Mouse (Mus musculus) MEL (cell line): Measurements from ENCODE around the gene Gm15294. TPM values are rescaled to one million over a fixed set of nuclear protein-coding genes. Genes with fewer than 3 reads are reported as not detected.

Source experiments
- DNase-seq: peaks from one replicate; pipeline ENCODE4 v3.0.0; 2011; ENCODE audit warnings: low read depth, low spot score
- H3K27ac ChIP-seq: 2 replicates; pipeline ENCODE4 v1.5.1; 2012; ENCODE audit warnings: low read depth, mild to moderate bottlenecking, control low read depth, low read length, moderate library complexity; ENCODE audit not compliant: control insufficient read depth
- H3K27me3 ChIP-seq, 2 experiments: fragments of 150-350 bp in 1 of 2; sonication (generic) in 1 of 2; 2 replicates each; pipeline ENCODE4 v1.6.1; 2012; ENCODE audit warnings: low read length in 2 of 2, mild to moderate bottlenecking in 2 of 2, improper control_type of control experiment in 1 of 2, moderate library complexity in 1 of 2; ENCODE audit not compliant: insufficient read depth in 2 of 2, control insufficient read depth in 1 of 2
- H3K36me3 ChIP-seq, 2 experiments: 2 replicates each; pipeline ENCODE4 v1.6.1; 2012 to 2014; ENCODE audit warnings: low read length in 2 of 2, improper control_type of control experiment in 1 of 2, inconsistent platforms in 1 of 2, mild to moderate bottlenecking in 1 of 2; ENCODE audit not compliant: insufficient read depth in 2 of 2, control insufficient read depth in 1 of 2
- H3K4me1 ChIP-seq, 2 experiments: fragments of 150-350 bp in 1 of 2; sonication (generic) in 1 of 2; 2 replicates each; pipeline ENCODE4 v1.6.1; 2012; ENCODE audit warnings: low read length in 2 of 2, improper control_type of control experiment in 1 of 2, mild to moderate bottlenecking in 1 of 2; ENCODE audit not compliant: insufficient read depth in 2 of 2, control insufficient read depth in 1 of 2
- H3K4me3 ChIP-seq, 2 experiments: fragments of 150-350 bp in 1 of 2; sonication (generic) in 1 of 2; 2 replicates each; pipeline ENCODE4 v1.5.1; 2012; ENCODE audit warnings: low read depth in 2 of 2, low read length in 2 of 2, mild to moderate bottlenecking in 2 of 2, moderate library complexity in 2 of 2, control low read depth in 1 of 2, improper control_type of control experiment in 1 of 2; ENCODE audit not compliant: control insufficient read depth in 1 of 2, insufficient read depth in 1 of 2
- H3K79me2 ChIP-seq: 2 replicates; pipeline ENCODE4 v1.6.1; 2012; ENCODE audit warnings: mild to moderate bottlenecking, low read length, moderate library complexity; ENCODE audit not compliant: control insufficient read depth, poor library complexity, insufficient read depth
- H3K9ac ChIP-seq: 2 replicates; pipeline ENCODE4 v1.6.1; 2012; ENCODE audit warnings: low read depth, mild to moderate bottlenecking, control low read depth, low read length, moderate library complexity; ENCODE audit not compliant: control insufficient read depth, poor library complexity, severe bottlenecking
- H3K9me3 ChIP-seq: fragments of 150-350 bp; sonication (generic); replicated peaks from 2 replicates; pipeline ENCODE4 v1.6.1; 2012; ENCODE audit warnings: mild to moderate bottlenecking, low read length, improper control_type of control experiment, moderate library complexity; ENCODE audit not compliant: insufficient read depth
- BHLHE40 ChIP-seq: IDR thresholded peaks from 2 replicates; pipeline ENCODE4 v1.6.1; 2012; ENCODE audit warnings: low read depth, mild to moderate bottlenecking, inconsistent platforms, low read length, improper control_type of control experiment, borderline replicate concordance
- CHD1 ChIP-seq: IDR thresholded peaks from 2 replicates; pipeline ENCODE4 v1.6.1; 2012; ENCODE audit warnings: low read depth, mild to moderate bottlenecking, inconsistent platforms, low read length, improper control_type of control experiment
- CTCF ChIP-seq, 3 experiments: IDR thresholded peaks in 2 of 3; conservative IDR thresholded peaks in 1 of 3; 2 replicates each; pipeline ENCODE4 v1.5.1; 2011 to 2012; ENCODE audit warnings: low read length in 3 of 3, low read depth in 2 of 3, mild to moderate bottlenecking in 2 of 3, improper control_type of control experiment in 1 of 3, inconsistent platforms in 1 of 3, mixed read lengths in 1 of 3, moderate library complexity in 1 of 3; ENCODE audit not compliant: control insufficient read depth in 1 of 3, insufficient read depth in 1 of 3, poor library complexity in 1 of 3, severe bottlenecking in 1 of 3
- E2F4 ChIP-seq: IDR thresholded peaks from 2 replicates; pipeline ENCODE4 v1.6.1; 2011; ENCODE audit warnings: low read depth, low read length, improper control_type of control experiment, borderline replicate concordance
- EP300 ChIP-seq, 2 experiments: IDR thresholded peaks; 2 replicates each; pipeline ENCODE4 v1.6.1; 2011; ENCODE audit warnings: improper control_type of control experiment in 2 of 2, low read length in 2 of 2, low read depth in 1 of 2, mild to moderate bottlenecking in 1 of 2
- HCFC1 ChIP-seq: IDR thresholded peaks from 2 replicates; pipeline ENCODE4 v1.6.1; 2012; ENCODE audit warnings: low read depth, mild to moderate bottlenecking, inconsistent platforms, low read length, improper control_type of control experiment, moderate library complexity
- JUND ChIP-seq: IDR thresholded peaks from 2 replicates; pipeline ENCODE4 v1.6.1; 2011; ENCODE audit warnings: low read depth, mild to moderate bottlenecking, improper control_type of control experiment, low read length
- KAT2A ChIP-seq: conservative IDR thresholded peaks from 2 replicates; pipeline ENCODE4 v1.6.1; 2012; ENCODE audit warnings: low read depth, low read length, improper control_type of control experiment, inconsistent platforms
- MAFK ChIP-seq: IDR thresholded peaks from 2 replicates; pipeline ENCODE4 v1.6.1; 2011; ENCODE audit warnings: low read depth, mild to moderate bottlenecking, low read length, improper control_type of control experiment, borderline replicate concordance
- MAX ChIP-seq: IDR thresholded peaks from 2 replicates; pipeline ENCODE4 v1.6.1; 2011; ENCODE audit warnings: low read length, improper control_type of control experiment
- MEF2A ChIP-seq: IDR thresholded peaks from 2 replicates; pipeline ENCODE4 v1.6.1; 2014; ENCODE audit warnings: low read depth, mild to moderate bottlenecking, inconsistent platforms, low read length, improper control_type of control experiment; ENCODE audit not compliant: poor library complexity, insufficient replicate concordance, severe bottlenecking; ENCODE audit errors: extremely low read depth
- MYB ChIP-seq: IDR thresholded peaks from 2 replicates; pipeline ENCODE4 v1.6.1; 2011; ENCODE audit warnings: mild to moderate bottlenecking, low read depth, low read length, improper control_type of control experiment
- MYC ChIP-seq: IDR thresholded peaks from 2 replicates; pipeline ENCODE4 v1.6.1; 2011; ENCODE audit warnings: low read depth, mild to moderate bottlenecking, low read length, improper control_type of control experiment, moderate library complexity
- NELFE ChIP-seq: IDR thresholded peaks from 2 replicates; pipeline ENCODE4 v1.6.1; 2011; ENCODE audit warnings: low read depth, low read length, improper control_type of control experiment
- RCOR1 ChIP-seq: IDR thresholded peaks from 2 replicates; pipeline ENCODE4 v1.6.1; 2012; ENCODE audit warnings: low read depth, mild to moderate bottlenecking, inconsistent platforms, low read length, improper control_type of control experiment
- SIN3A ChIP-seq: IDR thresholded peaks from 2 replicates; pipeline ENCODE4 v1.6.1; 2012; ENCODE audit warnings: low read length, improper control_type of control experiment, inconsistent platforms
- SMC3 ChIP-seq: IDR thresholded peaks from 2 replicates; pipeline ENCODE4 v1.6.1; 2011; ENCODE audit warnings: low read depth, low read length, improper control_type of control experiment
- TAL1 ChIP-seq: IDR thresholded peaks from 2 replicates; pipeline ENCODE4 v1.6.1; 2012; ENCODE audit warnings: mild to moderate bottlenecking, inconsistent platforms, low read length, moderate library complexity, mixed read lengths
- TBP ChIP-seq: IDR thresholded peaks from 2 replicates; pipeline ENCODE4 v1.8.0; 2011; ENCODE audit warnings: low read depth, low read length, improper control_type of control experiment
- TCF12 ChIP-seq: IDR thresholded peaks from 2 replicates; pipeline ENCODE4 v1.6.1; 2014; ENCODE audit warnings: low read depth, mild to moderate bottlenecking, inconsistent platforms, low read length, improper control_type of control experiment, moderate library complexity
- USF1 ChIP-seq: IDR thresholded peaks from 2 replicates; pipeline ENCODE4 v1.6.1; 2014; ENCODE audit warnings: low read depth, mild to moderate bottlenecking, inconsistent platforms, low read length, improper control_type of control experiment, moderate library complexity
- ZC3H11A ChIP-seq: IDR thresholded peaks from 2 replicates; pipeline ENCODE4 v1.6.1; 2012; ENCODE audit warnings: low read depth, mild to moderate bottlenecking, inconsistent platforms, low read length, improper control_type of control experiment
- ZKSCAN1 ChIP-seq: IDR thresholded peaks from 2 replicates; pipeline ENCODE4 v1.6.1; 2012; ENCODE audit warnings: low read depth, mild to moderate bottlenecking, inconsistent platforms, low read length, improper control_type of control experiment, moderate library complexity
- ZMIZ1 ChIP-seq: IDR thresholded peaks from 2 replicates; pipeline ENCODE4 v1.6.1; 2012; ENCODE audit warnings: low read depth, mild to moderate bottlenecking, inconsistent platforms, low read length, improper control_type of control experiment, moderate library complexity
- ZNF384 ChIP-seq: IDR thresholded peaks from 2 replicates; pipeline ENCODE4 v1.6.1; 2012; ENCODE audit warnings: low read depth, mild to moderate bottlenecking, inconsistent platforms, low read length, improper control_type of control experiment
- polyA plus RNA-seq, 2 experiments: library from polyadenylated mRNA; stranded (reverse) in 1 of 2; unstranded in 1 of 2; fragments of >175 nt in 1 of 2; fragments of >200 nt in 1 of 2; gene quantifications; 2 replicates each; pipeline versions ENCODE4 v1.2.1 to v1.2.4; 2012; ENCODE audit warnings: low replicate concordance in 2 of 2, low read depth in 1 of 2; ENCODE audit not compliant: insufficient read length in 2 of 2, insufficient read depth in 1 of 2, missing spikeins in 1 of 2
- total RNA-seq: library from RNA; depleted of rRNA; stranded (reverse); fragments of 300-350 nt; gene quantifications from 2 replicates; pipeline ENCODE4 v1.2.3, GENCODE M21; 2012

The Gm15294 gene
- total and polyA plus RNA-seq, 3 experiments: 0.64 TPM; not detected in 2

DNA sequence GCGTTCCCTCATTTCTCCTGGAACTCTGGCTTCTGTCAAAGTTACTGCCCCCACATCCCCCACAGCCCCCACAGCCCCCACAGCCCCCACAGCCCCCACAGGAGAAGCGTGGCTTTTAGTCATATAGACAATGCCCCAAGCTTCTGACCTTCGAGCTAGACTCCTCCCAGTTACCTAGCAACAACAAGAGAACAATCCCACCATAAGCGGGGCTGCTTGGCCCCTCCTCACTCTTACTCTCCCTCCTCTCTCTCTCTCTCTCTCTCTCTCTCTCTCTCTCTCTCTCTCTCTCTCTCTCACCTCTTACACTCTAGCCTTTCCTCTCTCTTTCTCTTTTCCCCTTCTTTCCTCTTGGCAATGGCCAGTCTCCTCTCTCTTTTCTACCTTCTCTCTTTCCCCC is 1.4 kb downstream of the Gm15294 start:
- H3K4me1 ChIP-seq: no peaks in the 10 kb centered on the region
- H3K9ac ChIP-seq: no peak overlapping the region
- H3K36me3 ChIP-seq: no peaks in the 10 kb centered on the region
- H3K4me3 ChIP-seq: no peak overlapping the region
- H3K27ac ChIP-seq: no peak overlapping the region
- H3K79me2 ChIP-seq: no peaks in the 10 kb centered on the region
- no peaks in the 10 kb centered on the region for H3K9me3 ChIP-seq
- no peak for TF ChIP-seq ZKSCAN1
- TF ChIP-seq MYB: no peak
- TF ChIP-seq ZNF384: no peak
- no peak for TF ChIP-seq CHD1
- no peak for TF ChIP-seq ZC3H11A
- no peak for TF ChIP-seq TAL1
- TF ChIP-seq USF1: no peak
- TF ChIP-seq KAT2A: no peak
- no peak for TF ChIP-seq MEF2A
- TF ChIP-seq TBP: no peak
- no peak for TF ChIP-seq ZMIZ1
- TF ChIP-seq JUND: no peak
- no peak for TF ChIP-seq EP300 (IDR thresholded peaks at IDR 0.05; ENCODE audit: low read depth in 1 of 2, low read length in 2 of 2)
- TF ChIP-seq RCOR1: no peak
- DNase-seq: no peak
- H3K27me3 ChIP-seq: no peaks in the 10 kb centered on the region

DNA sequence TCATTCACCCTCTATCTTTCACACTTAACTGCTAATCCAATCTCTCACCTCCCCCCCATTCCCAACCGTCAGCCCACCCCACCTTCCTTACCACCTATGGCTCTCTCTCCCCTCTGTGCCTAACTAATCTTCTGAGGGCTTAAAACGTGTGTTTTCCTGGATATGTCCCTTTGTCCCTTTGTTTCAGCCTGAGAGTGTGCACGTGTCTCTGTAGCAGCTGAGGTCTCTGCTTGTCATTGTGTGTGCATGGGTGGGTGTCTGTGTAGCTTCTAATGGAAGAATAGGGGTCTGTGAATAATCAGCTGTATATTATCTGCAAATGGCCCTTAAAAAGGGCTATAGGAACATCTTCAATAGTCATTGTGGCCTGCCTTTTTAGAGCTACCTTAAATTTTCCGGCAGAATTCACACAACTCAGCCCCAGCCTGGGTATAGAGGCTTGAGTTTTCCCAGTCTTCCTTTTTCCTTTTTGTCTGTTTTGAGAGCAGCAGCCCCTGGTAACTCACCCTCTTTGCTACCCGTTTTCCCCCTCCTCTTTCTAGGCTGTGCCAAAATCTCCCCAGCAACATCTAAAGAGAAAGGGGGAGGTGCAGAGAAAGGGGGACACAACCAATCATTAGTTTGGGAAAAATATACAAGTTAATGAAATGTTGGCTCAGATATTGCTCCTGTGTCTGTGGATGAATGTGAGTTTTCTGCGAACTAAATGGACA is 19.2 kb downstream of the Gm15294 start:
- Histone ChIP-seq H3K9ac (no peak overlapping the region), H3K36me3 (no peaks in the 10 kb centered on the region), H3K79me2 (no peaks in the 10 kb centered on the region), H3K27me3 (no peaks in the 10 kb centered on the region), H3K4me1 (no peaks in the 10 kb centered on the region), H3K9me3 (no peaks in the 10 kb centered on the region), H3K4me3 (no peak overlapping the region)
- DNase-seq: no peak
- no peak for TF ChIP-seq TCF12
- no peak for TF ChIP-seq JUND
- TF ChIP-seq MEF2A: no peak
- no peak for TF ChIP-seq CTCF (IDR thresholded peaks at IDR 0.05 in 2 of 3, conservative IDR thresholded peaks at IDR 0.05 in 1 of 3; ENCODE audit: control insufficient read depth in 1 of 3, insufficient read depth in 1 of 3, low read depth in 2 of 3, low read length in 3 of 3, poor library complexity in 1 of 3, severe bottlenecking in 1 of 3)
- no peak for TF ChIP-seq TBP
- no peak for TF ChIP-seq MYC
- no peak for TF ChIP-seq RCOR1
- no peak for TF ChIP-seq BHLHE40
- no peak for TF ChIP-seq USF1
- TF ChIP-seq E2F4: no peak
- no peak for TF ChIP-seq MYB
- no peak for TF ChIP-seq NELFE
- no peak for TF ChIP-seq SIN3A
- TF ChIP-seq SMC3: no peak
- no peak for TF ChIP-seq HCFC1
- TF ChIP-seq CHD1: no peak
- TF ChIP-seq ZC3H11A: no peak
- no peak for TF ChIP-seq MAFK
- TF ChIP-seq MAX: no peak
- TF ChIP-seq, all 39 proteins: peak for 0
- no peak overlapping the region for H3K27ac ChIP-seq
